Mouse (Mus musculus) limb, embryonic 12.5 days (tissue): ENCODE data around the gene Osbpl5. TPM values are rescaled to one million over a fixed set of nuclear protein-coding genes. Genes with fewer than 3 reads are reported as not detected.
A peak's percentile ranks its signal among the peaks of the same experiment; 100 is the strongest.

ENCODE experiments used
- ATAC-seq: fragments of 200-750 bp; cut with Nextera tagmentation; 2 replicates; pipeline ENCODE4 v1.8.0; 2017; ENCODE audit warnings: low read depth, moderate TSS enrichment; ENCODE audit not compliant: insufficient number of reproducible peaks, insufficient read depth, low FRiP score, low TSS enrichment
- H3K27ac ChIP-seq: fragments of 300-500 bp; sonication (generic); 2 replicates; pipeline ENCODE4 v1.5.1; 2016; ENCODE audit warnings: mild to moderate bottlenecking, moderate library complexity
- H3K27me3 ChIP-seq: fragments of 300-500 bp; sonication (generic); 2 replicates; pipeline ENCODE4 v1.6.1; 2016; ENCODE audit warnings: mild to moderate bottlenecking, moderate library complexity
- H3K36me3 ChIP-seq: fragments of 300-500 bp; sonication (generic); 2 replicates; pipeline ENCODE4 v1.6.1; 2016; ENCODE audit warnings: mild to moderate bottlenecking, moderate library complexity
- H3K4me1 ChIP-seq: fragments of 300-500 bp; sonication (generic); replicated peaks from 2 replicates; pipeline ENCODE4 v1.6.1; 2016
- H3K4me2 ChIP-seq: fragments of 300-500 bp; sonication (generic); 2 replicates; pipeline ENCODE4 v1.6.1; 2016; ENCODE audit warnings: mild to moderate bottlenecking, moderate library complexity
- H3K4me3 ChIP-seq: fragments of 300-500 bp; sonication (generic); replicated peaks from 2 replicates; pipeline ENCODE4 v1.5.1; 2016; ENCODE audit warnings: mild to moderate bottlenecking
- H3K9ac ChIP-seq: fragments of 300-500 bp; sonication (generic); replicated peaks from 2 replicates; pipeline ENCODE4 v1.6.1; 2016; ENCODE audit warnings: mild to moderate bottlenecking, moderate library complexity
- H3K9me3 ChIP-seq: fragments of 300-500 bp; sonication (generic); 2 replicates; pipeline ENCODE4 v1.6.1; 2016; ENCODE audit warnings: mild to moderate bottlenecking, moderate library complexity
- WGBS: fragments of 180-500 bp; shearing (Covaris S2); methylation state at CpG from one replicate; pipeline ENCODE4 v1.1.7; 2016; 5-methylcytosine and 5-hydroxymethylcytosine counted together
- polyA plus RNA-seq: library from polyadenylated mRNA; unstranded; fragments of >200 nt; fragmentation: Nextera tagmentation; extraction: Ambion mirVana; gene quantifications from 2 replicates; pipeline ENCODE4 v1.2.1, GENCODE M21; 2016

Osbpl5 gene
- polyA plus RNA-seq, 1 experiment from 2014 or later = 26.1 TPM

GRCm38 (mm10) chr7:143777375-143777774 lies 20.6 kb upstream of the Osbpl5 start:
- H3K4me2 ChIP-seq = no peak overlapping the region
- H3K9ac ChIP-seq = no peak overlapping the region
- ATAC-seq = no peak
- no peaks in the 10 kb centered on the region for H3K4me1 ChIP-seq
- no peak overlapping the region for H3K27ac ChIP-seq
- H3K4me3 ChIP-seq = no peak overlapping the region
- WGBS = 69% methylated on average over 2 of the region's 2 CpGs
- no peaks in the 10 kb centered on the region for H3K9me3 ChIP-seq
- 0 out of 2 replicates have a peak, but pooled peaks cover 5% of the 10 kb centered on the region for H3K36me3 ChIP-seq
- no peaks in the 10 kb centered on the region for H3K27me3 ChIP-seq

- WGBS = 29% methylated on average over 3 of the region's 3 CpGs
- Histone ChIP-seq H3K36me3 (0 out of 2 replicates have a peak, but pooled peaks cover 4% of the 10 kb centered on the region), H3K4me2 (no peak overlapping the region), H3K27me3 (no peaks in the 10 kb centered on the region), H3K9ac (no peak overlapping the region), H3K4me3 (no peak overlapping the region), H3K4me1 (no peaks in the 10 kb centered on the region), H3K9me3 (no peaks in the 10 kb centered on the region), H3K27ac (no peak overlapping the region)
- no peak for ATAC-seq
These were observed 19.4 kb upstream of the Osbpl5 start for GRCm38 (mm10) chr7:143776137-143776536.

- no peak overlapping the region for H3K27ac ChIP-seq
- WGBS = 49% methylated on average over 1 of the region's 1 CpGs
- ATAC-seq = no peak
- H3K36me3 ChIP-seq = no peaks in the 10 kb centered on the region
- peaks cover 31% of the 10 kb centered on the region for H3K27me3 ChIP-seq
- H3K4me3 ChIP-seq = no peak overlapping the region
- no peak overlapping the region for H3K4me2 ChIP-seq
- H3K9ac ChIP-seq = no peak overlapping the region
- no peaks in the 10 kb centered on the region for H3K4me1 ChIP-seq
- no peaks in the 10 kb centered on the region for H3K9me3 ChIP-seq
These were observed 12.7 kb upstream of the Osbpl5 start for GRCm38 (mm10) chr7:143769461-143769860.

DNA sequence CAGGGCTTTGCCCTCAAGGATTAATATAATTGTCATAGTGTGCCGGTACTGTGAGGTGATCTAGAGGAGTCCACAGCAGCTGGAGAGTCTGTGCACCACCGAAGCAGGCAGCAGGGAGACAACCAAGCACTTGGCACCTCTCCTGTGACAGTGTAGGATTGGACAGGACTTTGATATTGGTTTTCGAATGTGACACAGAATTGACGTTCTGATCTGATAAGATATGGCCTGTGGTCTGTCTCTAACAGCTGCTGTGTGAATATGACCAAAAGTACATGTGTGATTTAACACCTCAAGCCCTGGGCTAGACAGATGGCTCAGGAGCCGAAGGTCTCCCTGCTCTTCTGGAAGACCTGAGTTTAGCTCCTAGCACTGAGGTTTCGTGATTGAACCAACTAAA lies 11.5 kb upstream of the Osbpl5 start:
- H3K36me3 ChIP-seq = no peaks in the 10 kb centered on the region
- H3K4me3 ChIP-seq = no peak overlapping the region
- H3K9ac ChIP-seq = no peak overlapping the region
- H3K4me2 ChIP-seq = no peak overlapping the region
- H3K4me1 ChIP-seq = no peaks in the 10 kb centered on the region
- WGBS = 78% methylated on average over 6 of the region's 6 CpGs
- H3K27ac ChIP-seq = no peak overlapping the region
- no peak for ATAC-seq
- no peaks in the 10 kb centered on the region for H3K9me3 ChIP-seq
- H3K27me3 ChIP-seq = peaks cover 35% of the 10 kb centered on the region

DNA sequence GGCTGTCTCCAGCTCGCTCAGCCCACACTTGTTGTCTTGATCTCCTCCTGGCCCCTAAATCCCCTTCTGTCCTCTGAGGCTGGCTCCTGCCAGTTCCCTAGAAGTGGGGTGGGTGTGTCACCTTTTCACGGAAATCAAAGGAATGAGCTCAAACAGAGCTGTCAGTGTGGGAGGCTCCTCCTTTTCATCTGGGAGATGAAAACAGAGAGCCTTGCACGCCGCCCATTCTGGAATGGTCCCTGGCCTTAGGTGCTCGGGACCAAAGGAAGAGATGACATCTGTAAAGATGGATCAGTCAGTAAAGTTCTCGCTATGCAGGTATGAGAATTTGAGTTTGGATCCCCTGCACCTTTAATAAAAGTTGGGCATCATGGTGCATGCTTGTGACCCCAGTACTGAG lies 10.1 kb upstream of the Osbpl5 start, which contains the start of gene Mrgprg:
TSS of gene Mrgprg (minus strand) at position 101 of the 400 bp plus-strand sequence.
- Histone ChIP-seq H3K9ac (no peak within 1 kb of the TSS), H3K27ac (no peak within 1 kb of the TSS), H3K9me3 (no peaks in the 10 kb centered on the region), H3K4me1 (no peaks in the 10 kb centered on the region), H3K4me3 (no peak within 1 kb of the TSS), H3K36me3 (no peaks in the 10 kb centered on the region), H3K27me3 (peaks cover 35% of the 10 kb centered on the region), H3K4me2 (no peak within 1 kb of the TSS)
- 46% methylated on average over 6 of the region's 6 CpGs for WGBS
- ATAC-seq = no peak

DNA sequence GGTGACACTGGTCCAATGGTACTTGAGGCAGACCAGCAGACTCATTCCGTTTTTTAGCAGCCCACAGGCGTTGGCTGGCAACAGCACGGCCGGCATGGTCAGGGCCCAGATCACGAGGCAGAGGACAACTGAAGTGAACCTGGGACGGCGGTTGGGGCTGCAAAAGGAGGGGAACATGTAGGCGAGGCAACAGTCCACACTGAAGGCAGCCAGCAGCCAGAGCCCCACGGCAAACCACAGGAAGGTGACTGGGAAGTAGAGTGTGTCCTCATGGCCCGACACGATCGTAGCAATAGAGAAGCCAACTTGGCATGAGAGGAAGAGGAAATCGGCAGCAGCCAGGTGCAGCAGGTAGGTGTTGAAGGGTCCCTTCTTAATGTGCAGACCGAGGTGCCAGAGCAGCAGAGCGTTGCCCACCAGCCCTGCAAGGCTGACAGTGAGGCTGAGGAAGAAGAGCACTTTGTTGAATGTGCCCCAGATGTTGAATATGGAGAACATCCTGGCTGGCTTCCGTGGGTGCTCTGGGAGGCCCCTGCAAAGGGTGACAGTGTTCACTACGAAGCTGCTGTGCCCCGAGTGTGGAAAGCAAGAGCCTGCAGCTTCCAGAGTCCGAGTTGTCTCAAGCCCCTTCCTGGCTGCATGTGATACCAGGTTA lies 8.2 kb upstream of the Osbpl5 start:
- WGBS = 72% methylated on average over 19 of the region's 19 CpGs
- peaks cover 42% of the 10 kb centered on the region for H3K27me3 ChIP-seq
- H3K36me3 ChIP-seq = no peaks in the 10 kb centered on the region
- H3K27ac ChIP-seq = no peak overlapping the region
- H3K4me2 ChIP-seq = no peak overlapping the region
- H3K9me3 ChIP-seq = no peaks in the 10 kb centered on the region
- H3K4me3 ChIP-seq = no peak overlapping the region
- no peak overlapping the region for H3K9ac ChIP-seq
- no peak for ATAC-seq
- no peaks in the 10 kb centered on the region for H3K4me1 ChIP-seq

- H3K27me3 ChIP-seq = peaks cover 42% of the 10 kb centered on the region
- no peaks in the 10 kb centered on the region for H3K4me1 ChIP-seq
- 22% methylated on average over 3 of the region's 3 CpGs for whole genome bisulfite sequencing
- H3K4me3 ChIP-seq = no peak overlapping the region
- H3K4me2 ChIP-seq = no peak overlapping the region
- no peaks in the 10 kb centered on the region for H3K36me3 ChIP-seq
- H3K9ac ChIP-seq = no peak overlapping the region
- H3K27ac ChIP-seq = no peak overlapping the region
- H3K9me3 ChIP-seq = no peaks in the 10 kb centered on the region
- ATAC-seq = no peak
These were observed 7.0 kb upstream of the Osbpl5 start for GRCm38 (mm10) chr7:143763794-143764193.

DNA sequence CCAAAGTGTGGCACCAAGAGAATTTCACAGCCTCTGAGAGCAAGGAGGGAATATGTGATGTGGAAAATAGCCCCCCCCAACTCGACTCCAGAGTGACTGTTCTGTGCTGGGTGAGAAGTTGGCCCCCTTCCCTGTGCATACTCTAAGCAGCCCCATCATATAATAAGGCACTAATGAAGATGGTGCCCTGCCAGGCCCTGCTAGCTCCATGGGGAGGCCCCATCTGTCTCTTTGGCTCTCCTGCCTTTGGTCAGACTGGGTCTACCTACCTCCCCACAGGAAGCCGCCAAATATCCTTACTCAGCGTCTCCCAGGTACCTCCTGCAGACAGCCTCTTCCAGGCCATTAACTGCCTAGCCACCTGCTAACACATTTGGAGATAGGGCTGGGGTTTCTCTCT lies 2.2 kb upstream of the Osbpl5 start:
- 63% methylated on average over 3 of the region's 3 CpGs for WGBS
- Histone ChIP-seq H3K9me3 (no peaks in the 10 kb centered on the region), H3K4me3 (no peak overlapping the region), H3K27me3 (peaks cover 49% of the 10 kb centered on the region), H3K27ac (no peak overlapping the region), H3K4me2 (no peak overlapping the region), H3K36me3 (no peaks in the 10 kb centered on the region), H3K4me1 (peaks cover 12% of the 10 kb centered on the region; the same call in 1 of the 2 replicates), H3K9ac (no peak overlapping the region)
- no peak for ATAC-seq

GRCm38 (mm10) chr7:143757696-143758095 lies 911 bp upstream of the Osbpl5 start:
- Histone ChIP-seq H3K4me2 (peak overlapping the region; percentile 73), H3K9ac (no peak overlapping the region; the same call in 1 of the 2 replicates), H3K4me1 (peaks cover 12% of the 10 kb centered on the region; the same call in 1 of the 2 replicates), H3K27me3 (peaks cover 52% of the 10 kb centered on the region), H3K36me3 (no peaks in the 10 kb centered on the region), H3K4me3 (no peak overlapping the region), H3K9me3 (no peaks in the 10 kb centered on the region), H3K27ac (no peak overlapping the region)
- no peak for ATAC-seq
- 74% methylated on average over 3 of the region's 3 CpGs for WGBS

DNA sequence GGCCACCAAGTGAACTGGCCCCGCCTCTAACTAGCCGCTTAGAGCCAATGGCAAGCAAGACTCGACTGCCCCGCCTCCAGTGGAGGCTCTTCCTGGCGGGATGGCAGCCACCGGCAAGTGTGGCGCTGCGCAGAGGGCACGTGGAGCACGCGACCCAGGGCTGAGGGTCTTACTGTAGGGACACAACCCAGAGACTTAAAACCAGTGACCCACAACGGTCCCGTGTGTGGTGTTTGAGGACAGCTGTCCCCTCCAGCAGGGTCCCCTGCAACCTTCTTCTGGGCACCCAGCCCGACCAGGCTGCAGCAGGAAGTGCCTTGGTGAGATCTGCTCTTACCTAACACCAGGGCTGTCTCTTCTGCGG lies 224 bp upstream of the Osbpl5 start:
- H3K9ac ChIP-seq = peak overlapping the region; percentile 47; the same call in 1 of the 2 replicates
- peak; percentile 62; the same call in 1 of the 2 replicates for ATAC-seq
- H3K36me3 ChIP-seq = no peaks in the 10 kb centered on the region
- H3K4me1 ChIP-seq = peaks cover 12% of the 10 kb centered on the region; the same call in 1 of the 2 replicates
- H3K9me3 ChIP-seq = no peaks in the 10 kb centered on the region
- H3K27ac ChIP-seq = no peak overlapping the region
- peaks cover 57% of the 10 kb centered on the region for H3K27me3 ChIP-seq
- H3K4me2 ChIP-seq = peak overlapping the region; percentile 73
- peak overlapping the region; percentile 40 for H3K4me3 ChIP-seq
- WGBS = 2% methylated on average over 15 of the region's 15 CpGs

- no peak for ATAC-seq
- Histone ChIP-seq H3K4me1 (peaks cover 12% of the 10 kb centered on the region; the same call in 1 of the 2 replicates), H3K27me3 (peaks cover 54% of the 10 kb centered on the region)
These were observed 1.2 kb downstream of the Osbpl5 start for GRCm38 (mm10) chr7:143755357-143756124.

More at GRCm38 (mm10) chr7:143755357-143756124, 1.2 kb downstream of the Osbpl5 start:
- Histone ChIP-seq H3K27ac (no peak overlapping the region), H3K9me3 (no peaks in the 10 kb centered on the region), H3K4me3 (no peak overlapping the region), H3K36me3 (no peaks in the 10 kb centered on the region), H3K9ac (no peak overlapping the region), H3K4me2 (no peak overlapping the region)
- 70% methylated on average over 9 of the region's 9 CpGs for WGBS
